Mouse (Mus musculus) lung, postnatal 0 days (tissue): ENCODE results near the gene Gm11938. TPM values are rescaled to one million over a fixed set of nuclear protein-coding genes. Genes with fewer than 3 reads are reported as not detected.
"Not testable (repeated sequence)": the region's sequence is repeated elsewhere in the genome, so short reads cannot be mapped to it uniquely, and the experiment has no call there.

Experiments used
- ATAC-seq: fragments of 200-750 bp; cut with Nextera tagmentation; 2 replicates; pipeline ENCODE4 v1.8.0; 2017; ENCODE audit warnings: moderate library complexity
- DNase-seq: peaks from one replicate; pipeline ENCODE4 v3.0.0-alpha.2; 2016; ENCODE audit warnings: low spot score
- H3K27ac ChIP-seq: fragments of 300-500 bp; sonication (generic); 2 replicates; pipeline ENCODE4 v1.5.1; 2014; ENCODE audit warnings: antibody characterized with exemption, mild to moderate bottlenecking, low read length, mixed read lengths
- H3K27me3 ChIP-seq: fragments of 300-500 bp; sonication (generic); replicated peaks from 2 replicates; pipeline ENCODE4 v1.6.1; 2014; ENCODE audit warnings: low read length, mixed read lengths; ENCODE audit not compliant: insufficient read depth
- H3K36me3 ChIP-seq: fragments of 300-500 bp; sonication (generic); 2 replicates; pipeline ENCODE4 v1.6.1; 2014; ENCODE audit warnings: low read length, mixed read lengths; ENCODE audit not compliant: insufficient read depth
- H3K4me1 ChIP-seq: fragments of 300-500 bp; sonication (generic); 2 replicates; pipeline ENCODE4 v1.6.1; 2014; ENCODE audit warnings: antibody characterized with exemption, low read depth, low read length, mixed read lengths; ENCODE audit not compliant: insufficient read depth
- H3K4me2 ChIP-seq: fragments of 300-500 bp; sonication (generic); replicated peaks from 2 replicates; pipeline ENCODE4 v1.6.1; 2014; ENCODE audit warnings: low read depth, mild to moderate bottlenecking, low read length, moderate library complexity, mixed read lengths
- H3K4me3 ChIP-seq: fragments of 300-500 bp; sonication (generic); 2 replicates; pipeline ENCODE4 v1.5.1; 2014; ENCODE audit warnings: low read depth, low read length
- H3K9ac ChIP-seq: fragments of 300-500 bp; sonication (generic); replicated peaks from 2 replicates; pipeline ENCODE4 v1.6.1; 2014; ENCODE audit warnings: low read depth, mild to moderate bottlenecking
- H3K9me3 ChIP-seq: fragments of 300-500 bp; sonication (generic); 2 replicates; pipeline ENCODE4 v1.6.1; 2016; ENCODE audit warnings: low read length, mixed read lengths
- CTCF ChIP-seq: IDR thresholded peaks from 2 replicates; pipeline ENCODE4 v1.5.1; 2016; ENCODE audit warnings: antibody characterized with exemption, mild to moderate bottlenecking
- EP300 ChIP-seq: IDR thresholded peaks from 2 replicates; pipeline ENCODE4 v1.6.1; 2016; ENCODE audit warnings: antibody characterized with exemption, mild to moderate bottlenecking, control low read depth
- WGBS: fragments of 180-500 bp; shearing (Covaris S2); extraction: QIAGEN DNeasy Blood & Tissue Kit; methylation state at CpG from one replicate; pipeline ENCODE4 v1.1.7; 2014; 5-methylcytosine and 5-hydroxymethylcytosine counted together
- polyA plus RNA-seq: library from polyadenylated mRNA; unstranded; fragments of >200 nt; fragmentation: Nextera tagmentation; extraction: Ambion mirVana; gene quantifications from 2 replicates; pipeline ENCODE4 v1.2.1, GENCODE M21; 2015

Gene Gm11938
- not detected in 2 replicates for polyA plus RNA-seq

- not testable (repeated sequence) for H3K4me1 ChIP-seq, DNase-seq, H3K27ac ChIP-seq, ATAC-seq, H3K9me3 ChIP-seq, H3K9ac ChIP-seq, H3K27me3 ChIP-seq, H3K36me3 ChIP-seq, H3K4me3 ChIP-seq, H3K4me2 ChIP-seq
- WGBS: 48% methylated on average over 1 of the region's 1 CpGs
Measured at GRCm38 (mm10) chr11:99603208-99603607, at the start of gene Gm11938. Gm11938 (minus strand) TSS chr11:99603308.

- Histone ChIP-seq H3K4me2 (no peak within 1 kb of the TSS), H3K9me3 (no peaks in the 10 kb centered on the region), H3K4me1 (no peaks in the 10 kb centered on the region), H3K36me3 (no peaks in the 10 kb centered on the region), H3K9ac (no peak within 1 kb of the TSS), H3K27me3 (no peaks in the 10 kb centered on the region), H3K4me3 (no peak within 1 kb of the TSS), H3K27ac (no peak within 1 kb of the TSS)
- DNase-seq (no peak), ATAC-seq (no peak)
- 83% methylated on average over 2 of the region's 2 CpGs for WGBS
- no peak for TF ChIP-seq CTCF
- TF ChIP-seq EP300: no peak
Measured at GRCm38 (mm10) chr11:99650136-99650535, 47.0 kb upstream of the Gm11938 start, which contains the start of gene Gm11555. Gm11555 (minus strand) TSS chr11:99650236.

GRCm38 (mm10) chr11:99646444-99646843 lies 43.3 kb upstream of the Gm11938 start:
- no peak overlapping the region for H3K9ac ChIP-seq
- H3K27me3 ChIP-seq: no peaks in the 10 kb centered on the region
- H3K36me3 ChIP-seq: no peaks in the 10 kb centered on the region
- 84% methylated on average over 15 of the region's 15 CpGs for WGBS
- H3K4me3 ChIP-seq: no peak overlapping the region
- H3K9me3 ChIP-seq: no peaks in the 10 kb centered on the region
- DNase-seq (no peak), ATAC-seq (no peak)
- H3K27ac ChIP-seq: no peak overlapping the region
- no peak overlapping the region for H3K4me2 ChIP-seq
- no peak for TF ChIP-seq CTCF
- TF ChIP-seq EP300: no peak
- no peaks in the 10 kb centered on the region for H3K4me1 ChIP-seq

- ATAC-seq (no peak), DNase-seq (no peak)
- TF ChIP-seq EP300: no peak
- TF ChIP-seq CTCF: no peak
- Histone ChIP-seq H3K27ac (no peak overlapping the region), H3K4me3 (no peak overlapping the region), H3K36me3 (no peaks in the 10 kb centered on the region), H3K9ac (no peak overlapping the region), H3K27me3 (no peaks in the 10 kb centered on the region), H3K4me1 (no peaks in the 10 kb centered on the region), H3K4me2 (no peak overlapping the region), H3K9me3 (no peaks in the 10 kb centered on the region)
- WGBS: 73% methylated on average over 3 of the region's 3 CpGs
Measured at GRCm38 (mm10) chr11:99644351-99644750, 41.2 kb upstream of the Gm11938 start.

- not testable (repeated sequence) for ATAC-seq, H3K9me3 ChIP-seq, H3K4me3 ChIP-seq
Measured at GRCm38 (mm10) chr11:99643635-99644139, 40.6 kb upstream of the Gm11938 start, which contains the start of gene Krtap4-7. Krtap4-7 (minus strand) TSS chr11:99644089.

GRCm38 (mm10) chr11:99640926-99641325 lies 37.8 kb upstream of the Gm11938 start:
- no peak overlapping the region for H3K27ac ChIP-seq
- H3K4me1 ChIP-seq: no peaks in the 10 kb centered on the region
- H3K4me3 ChIP-seq: no peak overlapping the region
- DNase-seq (no peak), ATAC-seq (no peak)
- H3K36me3 ChIP-seq: no peaks in the 10 kb centered on the region
- no peaks in the 10 kb centered on the region for H3K9me3 ChIP-seq
- no peak overlapping the region for H3K4me2 ChIP-seq
- WGBS: 19% methylated on average over 1 of the region's 1 CpGs
- H3K27me3 ChIP-seq: no peaks in the 10 kb centered on the region
- TF ChIP-seq CTCF: no peak
- no peak for TF ChIP-seq EP300
- no peak overlapping the region for H3K9ac ChIP-seq

More at GRCm38 (mm10) chr11:99643635-99644139, 40.6 kb upstream of the Gm11938 start, which contains the start of gene Krtap4-7:
- not testable (repeated sequence) for H3K27ac ChIP-seq, H3K4me2 ChIP-seq, H3K36me3 ChIP-seq, H3K4me1 ChIP-seq, DNase-seq, H3K27me3 ChIP-seq, H3K9ac ChIP-seq
- 70% methylated on average over 9 of the region's 9 CpGs for WGBS

- WGBS: 45% methylated on average over 1 of the region's 1 CpGs
- Histone ChIP-seq H3K9me3 (no peaks in the 10 kb centered on the region), H3K27ac (no peak overlapping the region), H3K4me3 (no peak overlapping the region), H3K36me3 (no peaks in the 10 kb centered on the region), H3K27me3 (no peaks in the 10 kb centered on the region), H3K9ac (no peak overlapping the region), H3K4me1 (no peaks in the 10 kb centered on the region), H3K4me2 (no peak overlapping the region)
- no peak for TF ChIP-seq CTCF
- TF ChIP-seq EP300: no peak
- DNase-seq (no peak), ATAC-seq (no peak)
Measured at GRCm38 (mm10) chr11:99637086-99637485, 34.0 kb upstream of the Gm11938 start.
